Mouse (Mus musculus) ES-Bruce4 (cell line): Measurements from ENCODE around the gene Strn.

Experiments used
- CTCF ChIP-seq: IDR thresholded peaks from one replicate; pipeline ENCODE4 v1.8.1; 2011; ENCODE audit warnings: low read depth, low read length
- POLR2A ChIP-seq: IDR thresholded peaks from one replicate; pipeline ENCODE4 v1.8.1; 2011; ENCODE audit warnings: low read length; ENCODE audit not compliant: insufficient read depth

DNA sequence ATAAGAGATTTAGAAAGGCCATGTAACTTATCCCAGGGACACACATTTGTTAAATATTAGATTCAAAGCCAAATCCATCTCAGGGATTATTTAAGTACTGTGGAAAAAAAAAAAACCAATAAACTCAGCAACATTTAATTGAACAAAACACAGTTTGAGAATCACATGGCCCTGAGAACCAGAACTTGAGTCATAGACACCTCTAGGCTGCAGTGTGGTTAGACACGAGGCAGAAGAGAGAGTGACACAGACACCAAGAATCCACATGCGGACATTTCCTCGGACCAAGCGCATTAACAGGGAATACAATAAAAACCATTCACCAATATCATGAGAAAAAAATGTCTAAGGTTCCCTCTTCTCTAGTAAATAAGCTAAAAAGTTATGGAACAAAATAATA is 94.7 kb downstream of the Strn start:
- TF ChIP-seq CTCF: no peak
- no peak for TF ChIP-seq POLR2A
